Mouse (Mus musculus) WW6 (cell line): ENCODE results near the gene Hectd1.

Source experiments
- DNase-seq: peaks from one replicate; pipeline ENCODE4 v3.0.0-alpha.2; 2013; ENCODE audit warnings: low read depth, low spot score

Hectd1 gene

GRCm38 (mm10) chr12:51768702-51769101, 60.6 kb downstream of the Hectd1 start:
- no peak for DNase-seq

- DNase-seq = no peak
Measured at GRCm38 (mm10) chr12:51767454-51767853, 61.9 kb downstream of the Hectd1 start.

DNA sequence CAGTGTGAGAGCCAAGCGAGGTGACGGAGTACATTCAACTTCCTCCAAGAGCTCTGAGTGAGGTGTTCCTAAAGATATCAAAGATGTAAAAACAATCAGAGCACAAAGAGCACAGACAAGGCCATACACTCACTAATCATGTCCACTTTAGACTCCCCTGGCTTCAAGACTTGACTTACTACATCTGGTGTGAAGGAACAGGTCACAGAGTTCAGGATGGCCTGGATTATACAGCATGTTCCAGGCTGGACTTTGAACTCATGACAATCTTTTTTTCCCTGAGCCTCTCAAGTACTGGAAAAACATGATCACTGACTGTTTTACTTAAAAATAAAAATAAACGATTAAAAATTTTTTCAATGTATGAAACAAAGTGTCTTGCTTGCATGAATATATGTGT, 70.0 kb downstream of the Hectd1 start:
- DNase-seq = no peak

DNA sequence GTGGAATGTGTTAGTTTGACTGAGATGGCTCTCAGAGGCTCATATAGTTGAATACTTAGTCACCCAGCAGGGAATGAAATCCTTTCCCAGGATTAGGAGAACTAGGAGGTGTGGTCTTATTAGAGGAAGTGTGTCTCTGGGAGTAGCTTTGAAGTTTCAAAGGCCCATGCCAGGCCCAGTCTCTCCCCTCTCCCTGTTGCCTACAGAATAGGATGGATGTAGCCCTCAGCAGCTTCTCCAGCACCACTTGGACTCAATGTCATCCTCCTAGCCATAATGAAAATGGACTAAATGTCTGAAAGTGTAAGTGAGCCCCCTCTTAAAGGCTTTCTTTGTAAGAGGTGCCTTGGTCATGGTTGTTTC, 72.8 kb downstream of the Hectd1 start:
- no peak for DNase-seq

- DNase-seq = no peak
Measured at GRCm38 (mm10) chr12:51755938-51756598, 73.3 kb downstream of the Hectd1 start.

GRCm38 (mm10) chr12:51747348-51747747, 82.0 kb downstream of the Hectd1 start:
- DNase-seq = no peak

GRCm38 (mm10) chr12:51744957-51745356, 84.4 kb downstream of the Hectd1 start:
- no peak for DNase-seq

- DNase-seq = no peak
Measured at GRCm38 (mm10) chr12:51741690-51742089, 87.6 kb downstream of the Hectd1 start.

- no peak for DNase-seq
Measured at GRCm38 (mm10) chr12:51736807-51737206, 92.5 kb downstream of the Hectd1 start.

DNA sequence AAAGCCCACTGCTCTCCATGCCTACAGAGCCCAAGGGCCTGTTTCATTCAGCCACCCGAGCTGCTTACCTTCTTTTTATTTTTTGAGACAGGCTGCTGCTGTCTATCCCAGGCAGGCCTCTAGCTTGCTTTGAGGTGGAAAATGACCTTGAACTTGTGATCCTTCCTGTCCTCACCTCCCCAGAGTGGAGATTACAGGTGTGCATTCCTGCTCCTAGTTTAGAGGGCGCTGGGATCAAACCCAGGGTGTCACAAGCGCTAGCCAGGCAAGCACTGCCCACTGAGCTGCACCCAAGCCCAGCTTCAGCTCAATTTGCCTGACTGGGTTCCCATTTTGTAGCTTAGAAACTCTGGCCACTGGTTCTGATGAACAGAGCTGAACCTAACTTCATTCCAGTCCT, 93.0 kb downstream of the Hectd1 start:
- no peak for DNase-seq

DNA sequence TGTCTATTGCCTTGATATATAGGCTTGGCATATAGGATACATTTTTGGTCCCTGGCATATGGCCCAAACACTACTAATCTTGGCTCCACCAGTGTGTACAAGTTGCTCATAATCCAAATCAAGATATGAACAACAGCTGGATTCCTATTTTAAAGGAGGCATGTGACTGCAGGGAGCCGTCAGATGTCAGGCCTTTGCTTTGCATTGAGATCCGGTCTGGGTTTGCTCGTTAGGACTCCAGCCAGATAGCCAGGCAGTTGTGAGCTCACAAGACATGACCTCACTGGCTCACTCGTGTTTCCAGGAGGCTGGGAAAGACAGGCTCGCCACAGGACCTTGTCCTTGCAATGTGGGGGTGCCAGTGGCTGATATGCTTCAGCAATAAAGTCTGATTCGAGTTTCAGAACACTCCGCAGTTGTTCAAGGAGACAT, 93.5 kb downstream of the Hectd1 start:
- DNase-seq = no peak

DNA sequence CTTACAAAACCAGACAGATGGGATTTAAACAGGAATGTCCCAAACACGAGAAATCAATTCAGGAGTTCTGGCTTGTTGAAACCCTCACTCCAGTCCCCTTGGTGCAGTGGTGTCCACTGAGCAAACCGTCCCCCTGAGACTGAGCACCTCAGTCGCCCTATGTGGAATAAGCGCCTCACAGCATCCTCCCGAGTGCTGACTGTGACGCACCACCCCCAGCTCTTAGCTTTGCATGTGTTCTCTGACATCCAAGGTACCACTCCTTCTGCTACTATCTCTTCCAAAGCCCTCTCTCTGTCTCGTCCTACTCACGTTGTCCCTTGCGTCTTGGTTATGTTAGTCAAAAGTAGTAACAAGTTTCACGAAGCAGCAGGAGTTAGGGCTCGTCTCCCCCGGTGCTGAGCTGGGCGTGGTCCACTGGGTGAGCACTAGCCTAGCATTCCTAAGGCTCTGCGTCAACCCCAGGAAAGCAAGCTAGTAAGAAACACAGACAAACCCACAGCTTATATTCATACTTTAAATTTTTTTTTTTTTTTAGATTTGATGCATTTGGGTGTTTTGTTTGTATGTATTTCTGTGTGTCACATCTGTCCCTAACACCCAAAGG, 94.6 kb downstream of the Hectd1 start:
- no peak for DNase-seq

- DNase-seq = no peak
Measured at GRCm38 (mm10) chr12:51729827-51730226, 99.5 kb downstream of the Hectd1 start.

- DNase-seq = no peak
Measured at GRCm38 (mm10) chr12:51729058-51729457, 100.3 kb downstream of the Hectd1 start.

- no peak for DNase-seq
Measured at GRCm38 (mm10) chr12:51721836-51722235, 107.5 kb downstream of the Hectd1 start.

- DNase-seq = no peak
Measured at GRCm38 (mm10) chr12:51718617-51719016, 110.7 kb downstream of the Hectd1 start.

GRCm38 (mm10) chr12:51712685-51713084, 116.7 kb downstream of the Hectd1 start:
- DNase-seq = no peak

DNA sequence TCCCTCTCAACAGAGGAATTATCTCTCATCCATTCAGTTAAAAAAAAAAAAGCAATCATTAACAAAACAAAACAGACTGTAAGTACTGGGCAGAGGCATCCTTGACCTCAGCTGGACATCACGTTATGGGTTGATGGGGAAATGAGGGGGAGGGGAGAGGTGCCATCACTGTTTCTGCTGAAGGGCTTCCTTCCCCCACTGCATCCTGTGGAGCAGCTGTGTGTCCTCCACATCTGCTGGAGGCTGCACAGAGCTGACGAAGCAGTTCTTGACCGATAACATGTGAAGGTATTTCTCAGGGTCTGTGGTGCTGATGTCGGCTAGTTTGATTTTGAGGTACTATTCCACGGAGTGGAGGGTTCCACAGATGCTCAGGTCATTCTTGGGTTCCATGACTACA, 119.2 kb downstream of the Hectd1 start:
- DNase-seq = no peak

GRCm38 (mm10) chr12:51709741-51710140, 119.6 kb downstream of the Hectd1 start:
- no peak for DNase-seq

GRCm38 (mm10) chr12:51708941-51709686, 120.2 kb downstream of the Hectd1 start:
- DNase-seq = no peak

DNA sequence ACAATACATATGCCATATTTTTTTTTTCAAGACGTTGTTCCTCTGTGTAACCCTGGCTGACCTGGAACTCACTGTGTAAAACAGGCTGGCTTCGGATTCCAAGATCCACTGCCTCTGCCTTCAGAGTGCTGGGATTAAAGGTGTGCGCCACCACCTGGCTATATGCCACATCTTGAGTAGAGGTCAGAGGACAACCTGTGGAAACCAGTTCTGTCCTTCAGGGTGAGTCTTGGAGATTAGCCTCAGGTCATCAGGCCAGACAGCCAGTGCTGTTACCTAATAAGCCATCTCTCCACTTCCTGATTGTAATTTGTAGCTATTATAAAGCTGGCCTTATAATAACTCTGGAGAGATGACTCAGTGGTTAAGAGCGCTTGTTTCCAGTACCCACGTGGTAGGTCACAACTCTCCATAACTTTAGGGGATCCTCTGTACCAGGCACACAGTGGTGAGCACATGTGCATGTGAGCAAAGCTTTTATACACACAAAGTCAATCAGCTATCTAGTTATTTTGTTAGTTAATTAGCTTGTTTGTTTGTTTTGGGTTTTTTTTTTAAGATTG, 122.6 kb downstream of the Hectd1 start:
- DNase-seq = no peak

GRCm38 (mm10) chr12:51705778-51706177, 123.6 kb downstream of the Hectd1 start:
- no peak for DNase-seq

DNA sequence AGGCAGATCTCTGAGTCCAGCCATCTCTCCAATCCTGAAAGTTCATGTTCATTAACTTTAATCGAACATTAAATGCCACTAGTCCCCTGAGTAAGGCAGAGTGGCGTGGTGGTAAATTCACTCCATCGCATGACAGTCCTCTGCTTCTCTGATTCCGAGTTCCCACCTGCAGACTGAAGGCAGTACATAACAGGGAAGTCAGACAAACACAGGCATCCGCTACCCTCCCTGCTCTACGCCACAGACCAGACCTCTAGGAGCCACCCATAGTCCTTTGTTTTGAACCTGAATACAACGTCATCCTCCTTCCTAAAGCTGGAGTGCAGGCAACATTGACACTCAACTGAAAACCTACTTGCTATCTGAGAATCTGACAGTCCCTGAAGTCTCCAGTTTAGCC, 124.8 kb downstream of the Hectd1 start:
- no peak for DNase-seq
